Mouse (Mus musculus): ENCODE results near the gene 1700025G04Rik. TPM values are rescaled to one million over a fixed set of nuclear protein-coding genes. Genes with fewer than 3 reads are reported as not detected.

1700025G04Rik gene
- total RNA-seq, 2 experiments from 2014 or later = 62.8 to 67.7 TPM

DNA sequence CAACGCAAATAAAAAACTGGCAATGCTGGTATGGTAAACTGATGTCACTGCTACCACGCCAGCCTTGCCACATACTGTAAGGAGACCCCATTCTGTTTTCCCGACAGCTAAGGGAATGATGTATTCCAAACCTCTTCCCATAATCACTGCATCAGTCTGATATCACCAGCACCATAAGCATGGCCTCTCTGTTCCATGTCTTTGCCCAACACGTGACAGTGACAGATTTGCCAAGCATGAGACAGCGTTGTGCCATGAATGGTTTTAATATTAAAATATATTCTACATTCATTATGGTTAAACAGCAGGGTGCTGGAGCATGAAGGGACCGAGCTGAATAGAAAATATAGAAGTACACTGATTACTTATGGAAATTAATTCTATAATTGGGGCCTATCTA is 14.2 kb downstream of the 1700025G04Rik start:
- no peak for DNase-seq

DNA sequence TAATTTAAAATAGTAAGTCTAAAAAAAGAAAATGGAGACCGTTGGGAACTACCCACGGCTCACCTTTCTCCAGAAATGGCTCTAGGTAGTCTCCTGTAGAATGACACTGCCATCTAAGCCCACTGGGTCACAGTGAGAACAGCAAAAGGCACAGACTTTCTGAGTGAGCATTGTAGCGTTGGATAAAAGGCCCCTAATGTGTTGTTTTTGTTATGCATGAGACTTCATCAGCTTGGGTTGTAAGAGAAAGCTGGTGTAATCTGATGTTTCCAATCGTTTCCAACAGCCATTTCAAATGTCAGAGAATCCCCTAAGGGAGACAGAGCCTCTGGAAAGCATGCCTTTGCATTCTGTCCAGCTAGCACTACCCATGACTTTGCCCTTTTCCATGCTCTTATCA is 19.5 kb downstream of the 1700025G04Rik start:
- no peak for DNase-seq

DNA sequence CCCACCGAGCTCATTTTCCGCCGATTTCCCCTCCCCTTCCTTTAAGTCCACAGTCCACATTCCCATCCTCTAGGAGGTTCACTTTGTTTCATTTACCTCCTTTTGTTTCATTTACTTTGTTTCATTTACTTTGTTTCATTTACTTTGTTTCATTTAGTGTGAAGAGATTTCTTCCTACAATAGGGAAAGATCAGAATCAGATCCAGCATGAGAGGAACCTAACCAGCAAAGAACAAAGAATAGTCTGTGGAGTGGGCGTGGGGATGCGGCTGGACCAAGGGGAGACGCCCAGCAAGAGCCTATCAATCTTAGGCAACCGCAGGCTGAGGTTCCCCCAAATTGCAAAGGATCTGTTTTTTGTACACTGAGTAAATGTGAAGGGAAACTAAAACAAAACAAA is 20.2 kb downstream of the 1700025G04Rik start:
- DNase-seq = no peak

DNA sequence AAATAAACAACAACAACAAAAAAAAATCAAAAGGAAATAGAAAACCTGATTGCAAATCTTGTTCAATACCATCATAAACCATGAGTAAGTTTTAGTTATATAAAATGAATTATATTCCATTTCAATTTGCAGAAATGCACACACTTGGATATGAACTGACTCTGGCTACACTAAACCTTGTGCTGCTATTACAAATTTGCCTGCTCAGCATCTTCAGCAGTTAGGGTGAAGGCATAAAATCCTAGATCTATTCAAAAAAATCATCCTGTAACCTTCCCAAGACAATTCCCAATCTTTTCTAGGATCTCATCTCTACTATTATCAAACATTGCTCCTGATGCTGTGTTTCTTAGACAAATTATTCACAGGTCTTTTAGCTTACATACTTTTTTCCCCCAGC is 22.0 kb downstream of the 1700025G04Rik start:
- DNase-seq = no peak

DNA sequence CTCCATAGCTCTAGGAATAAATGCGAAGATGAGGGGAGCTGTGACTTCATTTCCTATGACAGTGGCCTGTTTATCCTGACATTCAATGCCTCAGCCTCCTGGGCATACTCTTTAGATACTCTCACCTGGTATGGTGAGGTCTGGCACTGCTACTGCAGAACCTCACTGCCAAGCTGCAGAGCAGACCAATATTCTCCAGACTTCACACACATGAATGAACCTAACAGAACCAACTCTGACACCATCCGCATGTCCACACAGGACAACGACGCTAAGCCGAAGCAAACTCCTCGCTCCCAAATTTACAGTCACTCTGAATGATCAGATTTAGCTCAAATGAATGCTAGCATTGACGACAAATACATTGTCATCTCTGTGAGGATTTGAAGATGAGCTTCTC is 24.4 kb downstream of the 1700025G04Rik start:
- no peak for DNase-seq

DNA sequence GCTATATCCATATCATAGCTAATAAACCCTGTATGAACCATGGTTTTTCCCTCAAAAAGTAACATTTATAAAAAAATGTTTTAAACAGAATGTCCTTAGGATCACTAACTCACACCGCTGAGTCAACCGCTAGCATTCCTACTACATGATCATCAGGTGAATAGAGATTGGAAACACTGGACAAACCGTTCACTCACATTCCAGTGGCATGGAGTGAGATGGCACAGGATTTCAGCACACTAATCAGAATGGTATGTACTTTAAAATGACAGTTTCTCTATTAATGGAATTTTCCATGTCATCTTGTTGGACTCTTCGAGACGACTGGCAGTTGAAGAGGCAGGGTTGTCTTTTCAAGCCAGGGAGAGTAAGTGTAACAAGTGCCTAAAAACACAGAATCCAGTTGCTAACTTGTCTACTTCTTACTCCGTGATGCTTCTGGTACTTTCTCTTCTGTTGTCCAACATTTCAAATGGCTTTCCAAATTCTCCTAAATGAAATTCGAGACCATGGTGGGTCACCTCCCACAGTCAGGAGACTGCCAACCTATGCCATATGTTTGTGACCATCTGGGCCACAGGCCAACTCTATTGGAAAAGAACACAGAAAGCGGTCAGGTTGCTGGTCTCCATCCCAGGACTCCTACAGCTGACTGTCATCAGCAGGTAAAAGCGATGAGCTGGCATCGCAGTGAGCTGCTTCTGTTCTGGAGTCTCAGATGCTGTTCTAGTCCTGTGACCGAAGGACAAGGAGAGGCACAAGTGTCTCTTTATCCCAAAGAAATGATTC is 26.4 kb downstream of the 1700025G04Rik start:
- no peak for DNase-seq

DNA sequence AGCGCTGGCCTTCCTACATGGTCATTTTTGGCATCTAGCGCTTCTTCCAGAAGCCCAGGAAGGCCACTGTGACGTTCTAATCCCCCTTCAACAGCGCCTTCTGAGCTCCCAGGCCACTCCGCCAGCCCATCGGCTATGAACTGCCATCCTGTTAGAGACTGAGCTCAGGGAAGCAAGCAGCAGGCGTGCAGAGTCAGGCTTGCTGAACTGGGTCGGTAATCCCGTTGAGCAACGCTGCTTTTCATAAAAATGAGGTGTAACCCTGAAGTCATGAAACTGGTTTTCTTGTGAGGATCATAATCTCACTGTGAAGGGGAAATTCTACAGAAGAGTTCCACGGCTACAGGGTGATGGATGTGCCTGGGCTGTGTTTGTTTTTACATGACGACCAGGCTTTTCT is 28.2 kb downstream of the 1700025G04Rik start:
- no peak for DNase-seq

DNA sequence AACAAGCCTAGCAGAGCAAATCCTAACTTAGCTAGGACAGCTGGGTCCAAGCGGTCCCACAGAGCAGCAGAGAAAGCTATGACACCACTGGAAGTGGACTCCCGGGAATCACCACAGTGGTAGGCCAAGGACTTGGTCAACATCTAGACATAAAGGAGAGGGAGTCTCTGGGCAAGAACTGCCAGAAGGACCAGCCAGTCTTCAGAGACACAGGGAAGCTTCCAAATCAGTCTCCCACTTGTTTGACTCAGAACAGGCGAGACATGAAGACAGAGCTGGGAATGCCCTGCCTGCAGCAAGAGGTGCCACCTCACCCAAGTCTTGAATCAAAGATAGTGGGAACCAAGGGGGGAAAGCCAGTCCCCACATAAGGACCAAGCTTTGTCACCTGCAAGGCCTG is 29.7 kb downstream of the 1700025G04Rik start:
- DNase-seq = no peak

DNA sequence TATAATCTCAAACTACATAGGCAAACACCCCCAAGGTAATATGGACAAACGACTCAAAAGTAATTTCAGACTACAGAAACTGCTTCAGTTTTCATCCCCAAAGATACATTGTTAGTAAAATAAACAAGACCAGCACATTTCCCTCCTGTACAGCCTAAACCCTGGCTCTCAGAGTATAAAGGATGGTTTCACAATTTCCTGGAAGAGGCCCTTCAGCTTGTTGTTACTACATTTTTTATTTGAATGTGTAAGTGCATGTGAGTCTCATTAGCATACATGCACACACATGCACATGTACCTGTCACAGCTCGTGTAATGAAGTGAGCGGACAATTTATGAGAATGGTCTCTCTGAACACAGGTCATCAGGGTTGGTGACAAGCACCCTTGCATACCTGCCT is 31.1 kb downstream of the 1700025G04Rik start:
- no peak for DNase-seq

DNA sequence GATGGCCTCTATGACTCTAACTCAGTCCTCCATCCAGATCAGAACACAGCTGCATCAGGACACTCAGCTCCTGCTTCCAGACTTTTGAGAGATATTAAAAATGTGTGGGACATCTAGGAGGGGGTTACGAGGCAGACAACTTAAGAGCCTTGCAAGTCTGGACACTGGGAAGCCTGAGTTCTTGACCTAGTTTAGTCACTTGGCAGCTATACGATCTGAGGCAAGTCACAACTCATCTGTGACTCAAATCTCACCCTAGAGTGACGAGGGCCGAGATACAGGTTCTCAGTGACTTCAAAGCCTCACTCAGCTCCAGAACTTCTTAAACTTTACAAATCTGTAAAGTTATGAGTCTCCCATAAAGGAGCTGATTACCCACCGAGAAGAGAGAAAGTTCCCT is 36.8 kb downstream of the 1700025G04Rik start:
- DNase-seq = no peak

DNA sequence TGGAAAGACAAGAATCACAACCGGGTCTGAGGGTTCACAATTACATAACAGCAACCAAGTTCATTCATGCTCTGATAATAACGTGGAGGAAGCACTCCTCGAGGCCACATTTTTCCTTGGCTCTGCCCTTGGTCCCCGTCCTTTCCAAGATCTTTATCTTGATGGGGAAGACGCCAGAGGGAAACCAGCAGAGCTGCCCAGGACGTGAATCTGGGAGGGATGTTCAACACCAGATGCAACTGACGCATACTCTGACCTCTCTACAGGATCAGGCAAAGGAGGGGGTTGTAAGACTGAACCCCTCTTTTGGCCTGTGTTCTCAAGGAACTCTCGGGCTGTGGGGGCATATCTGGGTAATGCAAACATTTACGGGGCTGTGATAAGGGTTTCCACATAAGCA is 38.1 kb downstream of the 1700025G04Rik start:
- no peak for DNase-seq

DNA sequence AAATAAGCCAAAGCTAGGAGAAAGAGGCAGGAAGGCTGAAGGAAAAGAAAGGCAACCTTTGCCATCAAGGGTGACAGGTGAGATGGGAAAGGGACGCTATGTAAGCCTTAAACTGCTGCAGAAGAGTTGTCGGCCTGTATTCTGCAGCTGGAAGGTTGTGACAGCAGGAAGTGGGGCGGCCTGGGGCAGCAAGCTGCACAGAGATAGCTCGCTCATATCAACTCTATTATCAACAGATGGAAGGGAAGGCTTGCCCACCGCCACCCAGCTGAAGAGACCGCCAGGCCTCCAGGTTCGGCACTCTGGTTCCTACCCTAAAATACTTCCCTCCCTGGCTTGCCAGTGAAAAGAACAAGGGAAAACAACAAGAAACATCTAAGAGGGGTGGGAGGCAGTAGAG is 39.9 kb downstream of the 1700025G04Rik start:
- no peak for DNase-seq

DNA sequence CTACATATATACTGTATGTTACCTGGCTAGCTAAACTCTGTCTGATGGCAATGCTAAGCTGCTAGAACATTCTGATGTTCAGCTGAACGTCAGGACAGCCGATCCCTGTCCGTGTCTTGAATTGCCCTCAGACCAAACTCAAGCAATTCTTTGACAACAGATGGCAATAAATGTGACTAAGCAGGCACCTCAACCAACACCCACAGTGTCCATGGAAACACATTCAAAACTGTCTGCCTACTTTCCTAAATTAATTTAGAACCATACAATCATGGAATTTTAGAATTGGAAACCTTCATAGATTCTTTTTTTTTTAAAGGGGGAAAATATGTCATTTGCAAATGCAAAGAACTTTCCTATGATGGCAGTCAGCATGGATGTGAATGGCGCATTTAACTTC is 41.6 kb downstream of the 1700025G04Rik start:
- DNase-seq = no peak

DNA sequence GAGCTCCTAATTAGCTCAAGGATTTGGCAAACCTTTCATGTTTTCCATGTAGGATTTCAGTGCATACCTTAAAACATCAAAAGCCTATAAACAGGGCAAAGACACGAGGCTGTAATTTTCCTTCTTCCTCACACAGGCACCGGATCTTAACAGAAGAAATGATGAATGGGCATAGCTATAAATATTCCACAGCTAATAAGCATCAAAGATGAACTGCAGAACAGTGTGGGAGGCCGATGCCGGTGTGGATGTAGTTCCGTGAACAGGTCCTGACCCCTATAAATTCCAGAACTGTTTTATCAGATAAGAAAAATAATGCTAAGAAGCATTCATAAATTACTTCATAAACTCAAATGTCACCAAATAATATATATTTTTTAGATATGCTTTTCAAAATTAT is 42.5 kb downstream of the 1700025G04Rik start:
- no peak for DNase-seq

DNA sequence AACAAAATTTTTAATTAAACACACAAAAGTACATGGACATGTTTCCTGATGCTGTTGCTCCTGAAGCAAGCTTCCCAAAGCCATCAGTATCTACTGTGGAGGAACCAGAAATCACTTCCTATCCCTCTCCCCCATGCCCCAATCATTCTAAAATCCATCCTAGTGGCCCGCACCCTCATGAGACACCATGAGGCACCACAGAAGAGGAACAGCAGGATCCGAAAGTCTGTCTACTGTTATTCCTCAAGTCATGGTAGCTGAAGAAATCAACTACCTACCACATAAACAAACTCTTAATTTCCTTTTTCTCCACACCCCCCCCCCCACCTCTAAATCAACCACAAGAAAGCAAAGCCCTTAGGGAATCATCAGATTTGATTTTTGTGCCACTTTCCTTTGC is 46.5 kb downstream of the 1700025G04Rik start:
- no peak for DNase-seq

DNA sequence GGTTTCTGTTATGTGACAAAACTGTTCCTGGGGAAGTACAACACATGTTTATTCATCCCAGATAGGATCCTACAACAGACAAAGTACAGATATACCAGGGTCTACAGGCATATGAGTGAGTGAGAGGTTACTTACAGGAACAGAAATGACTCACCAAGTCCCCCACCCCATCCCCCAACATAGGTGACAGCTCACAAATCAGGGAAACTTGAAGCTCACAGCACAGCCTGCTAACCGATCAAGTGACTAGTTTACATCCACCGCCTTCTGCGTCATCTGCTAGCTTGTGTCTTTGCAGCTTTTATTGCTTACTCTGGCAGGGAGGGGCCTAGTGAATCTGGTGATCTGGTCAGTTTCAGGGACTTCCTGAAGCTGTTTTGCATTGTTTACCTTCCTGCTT is 47.5 kb downstream of the 1700025G04Rik start:
- DNase-seq = no peak

DNA sequence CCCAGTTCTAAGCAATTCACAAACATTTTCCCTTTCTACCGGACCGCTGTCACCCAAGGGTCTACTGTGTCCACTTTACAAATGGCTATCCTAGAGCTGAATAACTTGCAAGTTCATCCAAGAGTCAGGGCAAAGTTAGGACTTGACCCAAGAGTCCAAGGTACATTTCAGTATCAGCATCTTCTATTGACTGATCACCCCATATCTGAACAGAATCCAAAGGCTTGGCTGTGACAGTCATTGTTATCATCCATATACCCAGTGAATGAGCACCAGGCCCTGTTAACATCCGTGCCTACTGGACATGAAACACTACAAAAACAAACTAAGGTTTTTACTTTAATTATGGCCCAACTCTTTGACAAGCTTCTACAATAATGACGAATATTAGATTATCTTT is 48.9 kb downstream of the 1700025G04Rik start:
- no peak for DNase-seq

DNA sequence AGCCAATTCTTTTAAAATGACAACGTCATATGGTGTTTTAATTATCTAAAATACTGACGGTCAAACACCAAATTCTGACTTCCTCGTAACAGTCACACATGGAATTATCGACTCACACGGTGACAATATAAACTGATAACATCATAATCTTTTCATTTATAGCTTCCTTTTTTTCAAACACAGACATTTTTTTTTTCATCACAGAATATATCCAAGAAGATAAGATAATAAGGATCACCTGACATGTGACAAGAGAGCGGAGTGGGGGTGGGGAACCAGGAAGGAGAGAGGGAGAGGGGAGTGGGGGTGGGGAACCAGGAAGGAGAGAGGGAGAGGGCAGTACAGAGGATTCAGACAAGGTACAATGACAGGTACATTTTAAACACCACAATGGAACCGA is 49.9 kb downstream of the 1700025G04Rik start:
- no peak for DNase-seq

DNA sequence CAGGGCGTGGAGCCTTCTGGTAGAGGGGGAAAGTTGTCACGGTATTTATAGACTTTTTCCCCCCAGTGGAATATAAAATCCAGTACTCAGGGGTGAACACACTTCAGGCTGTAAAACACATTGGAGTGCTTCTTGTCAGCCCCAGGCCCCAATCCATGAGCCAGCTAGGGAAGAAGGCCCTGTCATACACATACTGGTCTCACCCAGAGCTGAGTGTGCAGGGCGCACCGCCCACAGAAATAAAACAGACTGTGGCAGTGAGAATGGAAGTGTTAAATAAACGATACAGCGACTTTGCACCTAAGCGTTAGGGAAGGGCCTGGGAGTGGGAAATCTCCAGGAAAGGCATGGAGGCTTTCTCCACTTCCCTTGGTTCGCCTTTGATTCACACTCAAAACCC is 50.3 kb downstream of the 1700025G04Rik start:
- no peak for DNase-seq

DNA sequence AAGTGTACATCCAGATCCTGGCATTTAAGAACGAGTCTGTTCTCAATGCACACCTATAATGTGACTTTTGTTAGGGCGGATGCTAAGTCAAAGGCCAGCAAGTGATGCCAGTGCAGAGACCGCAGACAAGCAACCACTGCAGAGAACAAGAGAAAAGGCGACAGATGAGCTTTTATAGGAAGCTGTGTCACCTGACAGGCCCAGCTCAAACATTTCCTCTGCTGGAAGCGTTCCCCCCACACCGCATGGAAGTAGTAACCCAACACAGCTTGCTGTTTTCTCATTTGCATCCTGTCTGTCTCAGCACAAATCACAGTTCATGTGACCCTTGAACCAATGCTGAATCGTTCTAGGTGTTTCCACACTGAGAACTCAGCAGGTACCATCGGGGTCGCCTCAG is 51.8 kb downstream of the 1700025G04Rik start:
- no peak for DNase-seq

DNA sequence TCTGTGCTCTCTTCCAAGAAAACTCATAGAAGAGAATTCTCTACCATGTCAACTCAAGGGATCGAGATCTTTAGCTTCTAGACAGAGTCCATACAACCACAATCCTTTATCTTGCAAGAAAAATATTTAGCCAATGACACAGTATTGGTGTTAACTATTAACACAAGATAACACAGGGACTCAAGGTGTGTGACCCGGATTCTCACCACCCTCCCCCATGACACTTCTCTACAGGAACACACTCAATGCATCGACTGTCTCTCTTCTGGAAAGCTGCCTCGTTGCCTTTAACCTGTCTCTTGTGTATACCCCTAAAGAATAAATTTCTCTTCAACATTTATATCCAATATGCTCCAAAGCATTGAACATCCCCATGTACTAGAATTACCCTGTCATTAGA is 52.3 kb downstream of the 1700025G04Rik start:
- DNase-seq = no peak

DNA sequence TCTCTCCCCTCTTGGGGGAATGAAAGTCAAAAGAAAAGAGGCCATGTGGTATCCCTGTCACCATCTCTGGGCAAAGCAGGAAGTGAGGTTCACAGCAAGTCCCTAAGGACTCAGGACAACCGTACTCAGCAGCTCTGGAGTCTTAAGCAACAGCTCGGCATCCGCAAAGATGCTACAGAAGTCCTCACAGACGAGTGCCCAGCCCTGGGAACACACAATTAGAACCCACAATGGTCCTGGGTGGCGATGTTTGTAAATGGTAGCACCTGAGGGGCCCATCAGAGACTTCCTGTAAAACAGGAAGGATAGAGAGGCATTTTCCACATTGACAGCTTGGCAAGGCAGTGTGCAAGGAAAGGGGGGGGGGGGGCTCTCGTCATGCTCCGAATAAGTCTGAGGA is 55.2 kb downstream of the 1700025G04Rik start:
- DNase-seq = no peak

DNA sequence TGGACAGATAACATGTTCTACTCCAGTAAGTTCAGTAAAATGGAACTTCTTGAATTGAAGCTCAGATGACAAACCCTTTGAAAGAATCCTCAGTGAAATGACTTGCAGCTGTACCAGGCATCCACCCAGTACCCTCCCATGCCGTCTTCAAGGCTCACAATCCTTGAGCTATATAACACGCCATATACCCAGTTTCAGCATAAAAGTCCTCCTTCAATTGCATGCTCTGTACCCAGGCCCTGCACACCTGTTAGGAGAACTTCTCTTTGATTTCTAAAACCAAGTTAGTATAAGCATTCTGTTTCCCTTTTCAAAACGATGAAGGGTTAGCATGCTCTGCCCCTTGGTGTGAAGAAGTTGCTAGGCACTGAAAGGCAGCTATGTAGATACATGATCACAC is 56.2 kb downstream of the 1700025G04Rik start:
- DNase-seq = no peak

DNA sequence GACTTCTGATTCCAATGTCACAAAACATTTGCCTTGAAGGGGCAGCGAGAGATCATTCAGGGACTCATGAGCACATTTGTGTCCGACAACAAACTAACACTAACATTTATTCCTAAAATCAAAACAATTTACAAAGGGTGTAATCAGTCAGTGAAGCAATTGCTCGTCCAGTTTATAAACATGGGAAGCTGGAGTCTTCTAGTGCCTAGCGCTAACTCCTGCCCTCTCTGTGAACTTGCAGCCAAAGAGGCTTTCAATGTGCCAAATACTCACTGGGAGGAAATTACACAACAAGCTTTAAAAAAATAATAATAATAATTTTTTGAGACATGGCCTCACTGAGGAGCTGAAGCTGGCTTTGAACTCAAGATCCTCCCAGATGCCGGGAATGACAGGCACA is 57.8 kb downstream of the 1700025G04Rik start:
- no peak for DNase-seq

DNA sequence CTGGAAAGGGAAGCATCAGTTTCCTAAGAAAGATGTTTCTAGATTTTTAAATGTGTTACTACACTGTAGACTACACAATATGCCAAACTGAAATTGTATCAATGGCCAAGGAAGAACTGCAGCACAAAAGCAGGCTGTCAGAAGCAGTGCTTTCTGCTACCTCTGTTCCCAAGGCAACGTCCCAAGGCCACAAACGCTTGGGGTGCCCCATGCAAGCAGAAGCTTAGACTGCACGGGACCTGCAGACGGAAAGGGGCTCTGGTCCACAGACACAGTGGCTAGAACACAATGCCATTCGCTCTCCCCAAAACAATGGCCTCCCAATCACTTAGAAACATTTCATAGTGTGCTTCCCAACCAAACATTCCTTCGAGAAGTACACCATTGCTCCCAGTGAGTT is 59.4 kb downstream of the 1700025G04Rik start:
- no peak for DNase-seq
